Mouse (Mus musculus): ENCODE results near the gene Glrx5. TPM values are rescaled to one million over a fixed set of nuclear protein-coding genes. Genes with fewer than 3 reads are reported as not detected.
A peak's percentile ranks its signal among the peaks of the same experiment; 100 is the strongest.

Gene Glrx5
- total RNA-seq (2012; rRNA removed) (95.8 and 108 TPM in 2 replicates), polyA plus RNA-seq (2012; ENCODE audit: insufficient read depth in 1 of 2, insufficient read length in 2 of 2, low read depth in 1 of 2, low replicate concordance in 2 of 2, missing spikeins in 1 of 2) (100 to 1,000 TPM in 1 of 2 experiments, not detected in 1; 291 TPM)

DNA sequence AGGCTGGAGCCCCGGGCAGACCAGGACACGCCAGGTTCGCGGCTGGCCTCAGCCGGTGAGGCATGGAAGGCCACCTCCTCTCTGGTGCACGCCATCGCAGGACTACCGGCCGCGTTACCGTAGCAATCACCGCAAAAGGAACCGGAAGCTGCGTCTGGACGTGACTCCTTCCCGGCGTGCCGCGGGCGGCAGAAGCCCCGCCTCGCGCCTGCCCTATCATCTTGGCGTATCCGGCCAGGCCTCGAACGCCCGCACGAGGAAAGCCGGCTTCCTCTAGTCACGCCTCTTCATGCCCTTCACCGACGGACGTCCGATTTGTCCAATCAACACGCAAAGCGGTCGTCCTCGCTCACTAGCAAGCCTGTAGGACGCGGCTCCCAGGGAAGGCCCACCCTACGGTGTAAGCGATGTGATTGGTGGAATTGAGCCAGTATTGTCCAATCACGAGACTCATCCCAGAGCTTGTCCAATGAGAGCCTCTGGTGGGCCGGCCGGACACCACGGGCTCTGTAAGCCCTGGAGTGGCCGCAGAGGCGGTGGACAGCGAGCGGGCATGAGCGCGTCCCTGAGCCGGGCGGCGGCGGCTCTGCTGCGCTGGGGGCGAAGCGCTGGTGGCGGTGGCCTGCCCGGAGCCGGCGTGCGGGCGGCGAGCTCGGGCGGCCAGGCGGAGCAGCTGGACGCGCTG, at the start of gene Glrx5:
Gene Glrx5 (plus strand): TSS at position 542 of the 685 bp plus-strand sequence.
- DNase-seq (ENCODE audit: low read depth, low spot score), result peak; percentile 100
- Histone ChIP-seq H3K9me3 (replicated peaks; ENCODE audit: insufficient read depth, low read length) (no peaks in the 10 kb centered on the region), H3K27me3 (ENCODE audit: control insufficient read depth in 1 of 2, insufficient read depth in 2 of 2, low read length in 2 of 2) (no peaks in the 10 kb centered on the region), H3K4me3 (ENCODE audit: control insufficient read depth in 1 of 2, insufficient read depth in 1 of 2, low read depth in 2 of 2, low read length in 2 of 2) (peak within 1 kb of the TSS; percentile 98 to 99), H3K36me3 (ENCODE audit: control insufficient read depth in 1 of 2, insufficient read depth in 2 of 2, low read length in 2 of 2) (peaks cover 0 to 28% of the 10 kb centered on the region in 2 experiments; a peak in 3 of 4 replicates), H3K9ac (ENCODE audit: control insufficient read depth, low read depth, low read length, poor library complexity, severe bottlenecking) (peak within 1 kb of the TSS; percentile 92), H3K4me1 (ENCODE audit: control insufficient read depth in 1 of 2, insufficient read depth in 2 of 2, low read length in 2 of 2) (peaks cover 0 to 45% of the 10 kb centered on the region in 2 experiments; a peak in 3 of 4 replicates), H3K79me2 (ENCODE audit: control insufficient read depth, insufficient read depth, low read length, poor library complexity) (peaks cover 75% of the 10 kb centered on the region), H3K27ac (ENCODE audit: control insufficient read depth, low read depth, low read length) (peak within 1 kb of the TSS; percentile 88)
- TF ChIP-seq MAX (IDR thresholded peaks at IDR 0.05; ENCODE audit: low read length), result peak; percentile 97
- TF ChIP-seq SMC3 (IDR thresholded peaks at IDR 0.05; ENCODE audit: low read depth, low read length), result no peak
- no peak for TF ChIP-seq ZNF384 (IDR thresholded peaks at IDR 0.05; ENCODE audit: low read depth, low read length)
- no peak for TF ChIP-seq RAD21 (IDR thresholded peaks at IDR 0.05; ENCODE audit: low read depth, low read length)
- TF ChIP-seq POLR2AphosphoS5 (IDR thresholded peaks at IDR 0.05; ENCODE audit: borderline replicate concordance, low read depth, low read length), result no peak
- no peak for TF ChIP-seq ZKSCAN1 (IDR thresholded peaks at IDR 0.05; ENCODE audit: low read depth, low read length)
- TF ChIP-seq MEF2A (IDR thresholded peaks at IDR 0.05; ENCODE audit: extremely low read depth, insufficient replicate concordance, low read depth, low read length, poor library complexity, severe bottlenecking), result no peak
- peak; percentile 56; the same call in 1 of the 2 replicates for TF ChIP-seq TCF12 (IDR thresholded peaks at IDR 0.05; ENCODE audit: low read depth, low read length)
- TF ChIP-seq USF1 (IDR thresholded peaks at IDR 0.05; ENCODE audit: low read depth, low read length), result peak; percentile 53
- no peak; the same call in 1 of the 2 replicates for TF ChIP-seq KAT2A (conservative IDR thresholded peaks at IDR 0.05; ENCODE audit: low read depth, low read length)
- TF ChIP-seq TAL1 (IDR thresholded peaks at IDR 0.05; ENCODE audit: low read length), result no peak; the same call in 1 of the 2 replicates
- TF ChIP-seq ELF1 (IDR thresholded peaks at IDR 0.05; ENCODE audit: low read depth, low read length), result peak; percentile 79; the same call in 1 of the 2 replicates
- no peak for TF ChIP-seq CTCF (IDR thresholded peaks at IDR 0.05 in 2 of 3, conservative IDR thresholded peaks at IDR 0.05 in 1 of 3; ENCODE audit: control insufficient read depth in 1 of 3, insufficient read depth in 1 of 3, low read depth in 2 of 3, low read length in 3 of 3, poor library complexity in 1 of 3, severe bottlenecking in 1 of 3)
- no peak for TF ChIP-seq CHD1 (IDR thresholded peaks at IDR 0.05; ENCODE audit: low read depth, low read length)
- TF ChIP-seq JUND (IDR thresholded peaks at IDR 0.05; ENCODE audit: low read depth, low read length), result no peak
- no peak for TF ChIP-seq GABPA (IDR thresholded peaks at IDR 0.05; ENCODE audit: low read depth, low read length)
- no peak for TF ChIP-seq BHLHE40 (IDR thresholded peaks at IDR 0.05; ENCODE audit: borderline replicate concordance, low read depth, low read length)
- TF ChIP-seq E2F4 (IDR thresholded peaks at IDR 0.05; ENCODE audit: borderline replicate concordance, low read depth, low read length), result no peak
- peak; percentile 81 for TF ChIP-seq POLR2AphosphoS2 (IDR thresholded peaks at IDR 0.05; ENCODE audit: low read length)
- no peak; the same call in 1 of the 2 replicates for TF ChIP-seq ETS1 (IDR thresholded peaks at IDR 0.05; ENCODE audit: low read depth, low read length)
- peak; percentile 83; the same call in 1 of the 2 replicates for TF ChIP-seq MYC (IDR thresholded peaks at IDR 0.05; ENCODE audit: low read depth, low read length)
- no peak for TF ChIP-seq USF2 (IDR thresholded peaks at IDR 0.05; ENCODE audit: borderline replicate concordance in 1 of 2, insufficient read depth in 1 of 2, low read depth in 1 of 2, low read length in 2 of 2)
- TF ChIP-seq NELFE (IDR thresholded peaks at IDR 0.05; ENCODE audit: low read depth, low read length), result peak; percentile 85
- TF ChIP-seq MAZ (IDR thresholded peaks at IDR 0.05; ENCODE audit: low read depth, low read length), result 0 out of 2 replicates have a peak, but pooled peaks have one; percentile 23
- peak; percentile 58; the same call in 1 of the 2 replicates for TF ChIP-seq ZMIZ1 (IDR thresholded peaks at IDR 0.05; ENCODE audit: low read depth, low read length)
- peak; percentile 89 for TF ChIP-seq CHD2 (IDR thresholded peaks at IDR 0.05; ENCODE audit: low read length)
- no peak for TF ChIP-seq MAFK (IDR thresholded peaks at IDR 0.05; ENCODE audit: borderline replicate concordance, low read depth, low read length)
- peak; percentile 91 for TF ChIP-seq HCFC1 (IDR thresholded peaks at IDR 0.05; ENCODE audit: low read depth, low read length)
- no peak for TF ChIP-seq UBTF (IDR thresholded peaks at IDR 0.05; ENCODE audit: borderline replicate concordance, insufficient read depth, low read depth, low read length)
- TF ChIP-seq RCOR1 (IDR thresholded peaks at IDR 0.05; ENCODE audit: low read depth, low read length), result no peak
- peak; percentile 25; the same call in 1 of the 2 replicates for TF ChIP-seq GATA1 (IDR thresholded peaks at IDR 0.05; ENCODE audit: low read depth, low read length)
- TF ChIP-seq ZC3H11A (IDR thresholded peaks at IDR 0.05; ENCODE audit: low read depth, low read length), result no peak
- peak; percentile 49; the same call in 1 of the 2 replicates for TF ChIP-seq NRF1 (IDR thresholded peaks at IDR 0.05; ENCODE audit: insufficient read depth, low read depth, low read length, poor library complexity, severe bottlenecking)
- peak; percentile 73 to 94 for TF ChIP-seq POLR2A (IDR thresholded peaks at IDR 0.05; ENCODE audit: control insufficient read depth in 1 of 2, insufficient read depth in 1 of 2, low read depth in 1 of 2, low read length in 2 of 2, poor library complexity in 1 of 2)
- TF ChIP-seq MYB (IDR thresholded peaks at IDR 0.05; ENCODE audit: low read depth, low read length), result no peak
